Mouse (Mus musculus) right cerebral cortex, postnatal 4 days (tissue): ENCODE data around the gene Eaf2.
"Not testable (repeated sequence)": the region's sequence is repeated elsewhere in the genome, so short reads cannot be mapped to it uniquely, and the experiment has no call there.

Experiments used
- DNase-seq: peaks from one replicate; pipeline ENCODE4 v3.0.0-alpha.2; 2022

Eaf2 gene

DNA sequence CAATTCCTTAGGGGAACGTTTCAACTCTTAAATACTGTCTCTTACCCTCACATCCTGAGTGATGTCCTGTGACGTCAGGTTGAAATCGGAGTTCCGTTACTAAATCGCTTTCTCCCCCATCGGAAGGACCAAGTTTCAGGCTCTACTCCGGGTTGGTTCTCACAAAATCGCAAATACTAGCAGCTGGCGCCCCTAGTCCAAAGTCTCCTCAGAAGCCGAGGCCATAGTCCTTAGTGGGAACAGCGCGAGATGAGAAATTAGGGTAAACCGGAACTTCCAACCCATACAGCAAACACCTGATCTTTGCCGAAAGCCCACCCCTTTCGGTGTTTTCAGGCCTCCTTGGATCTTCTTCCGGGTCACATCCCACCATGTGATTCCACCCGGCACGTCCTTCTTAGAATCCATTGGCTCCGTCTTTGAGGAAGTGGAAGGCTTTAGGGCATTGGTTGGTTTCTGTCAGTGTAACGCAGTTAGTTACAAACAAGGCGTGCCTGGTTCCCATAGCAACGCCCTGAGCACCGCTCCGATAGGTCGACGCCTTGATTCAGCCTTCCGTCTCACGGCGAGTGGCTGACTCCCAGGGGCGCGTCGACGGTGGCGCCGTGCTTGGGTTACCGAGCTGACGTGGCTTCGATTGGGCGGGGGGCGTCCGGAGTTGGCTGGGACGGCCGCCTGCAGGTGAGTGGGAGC is at the start of gene Eaf2, which contains the start of gene Golgb1:
Eaf2 (minus strand) TSS at position 421 of the 693 bp plus-strand sequence.
Golgb1 (plus strand) TSS at position 558 of the 693 bp plus-strand sequence.
- peak; percentile 90 for DNase-seq

DNA sequence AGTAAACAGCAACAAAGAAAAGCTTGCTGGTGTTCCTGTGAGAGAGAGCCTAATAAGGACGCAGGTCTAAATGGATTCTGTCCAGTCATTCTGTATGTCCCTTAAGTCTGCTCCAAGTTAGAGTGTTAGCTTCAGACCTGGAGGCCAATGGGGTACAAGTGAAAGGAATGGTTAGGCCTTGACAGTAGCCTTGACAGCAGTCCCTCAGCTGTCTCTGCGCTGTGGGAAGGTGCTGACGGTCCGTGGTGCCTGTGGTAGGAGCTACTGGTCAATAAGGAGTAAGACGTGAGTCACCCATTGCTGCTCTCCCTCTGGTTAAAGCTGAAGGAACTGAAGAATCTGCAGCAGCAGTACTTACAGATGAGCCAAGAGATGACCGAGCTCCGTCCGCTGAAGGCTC is 49.5 kb upstream of the Eaf2 start:
- no peak for DNase-seq

DNA sequence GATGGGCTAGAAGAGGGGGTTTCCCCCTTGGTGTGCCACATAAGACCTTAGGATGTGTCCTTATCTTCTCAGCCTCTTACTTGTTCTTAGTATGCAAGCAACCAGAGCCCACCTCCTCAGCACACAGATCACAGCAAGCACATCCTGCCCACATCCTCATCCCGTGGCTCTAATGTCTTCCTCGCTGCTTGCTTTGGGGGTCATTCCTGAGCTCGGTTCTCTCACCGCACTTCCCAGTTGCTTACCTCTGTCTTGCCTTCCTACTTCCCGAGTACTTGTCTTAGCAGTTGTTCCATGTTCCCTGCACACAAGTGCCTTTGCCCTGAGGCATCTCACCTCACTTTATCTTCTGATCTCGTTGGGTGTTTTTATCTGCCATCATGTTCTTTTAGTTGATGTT is 47.2 kb upstream of the Eaf2 start:
- no peak for DNase-seq

DNA sequence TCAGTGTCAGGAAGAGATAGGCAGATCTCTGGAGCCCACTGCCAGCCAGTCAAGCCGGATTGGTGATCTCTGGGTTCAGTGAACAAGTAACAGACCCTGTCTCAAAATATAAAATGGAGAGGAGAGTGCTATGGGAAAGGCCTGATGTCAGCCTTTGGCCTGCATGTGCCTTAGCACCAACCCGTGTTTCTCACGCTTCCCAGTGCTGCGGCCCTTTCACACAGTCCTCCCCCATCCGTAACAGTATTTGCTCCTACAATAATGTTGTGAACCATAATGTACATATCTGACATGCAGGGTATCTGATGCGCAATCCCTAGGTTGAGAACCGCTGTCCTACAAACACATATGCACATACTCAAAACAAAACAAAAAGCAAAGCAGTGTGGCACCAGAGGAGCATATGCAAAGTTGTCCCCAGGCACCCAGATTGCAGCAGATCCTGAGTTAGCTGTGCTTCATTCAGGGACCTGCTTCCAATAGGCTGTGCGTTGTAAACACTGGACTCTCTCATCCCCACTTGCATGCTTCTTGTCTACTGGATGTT is 46.3 kb upstream of the Eaf2 start:
- DNase-seq = no peak

DNA sequence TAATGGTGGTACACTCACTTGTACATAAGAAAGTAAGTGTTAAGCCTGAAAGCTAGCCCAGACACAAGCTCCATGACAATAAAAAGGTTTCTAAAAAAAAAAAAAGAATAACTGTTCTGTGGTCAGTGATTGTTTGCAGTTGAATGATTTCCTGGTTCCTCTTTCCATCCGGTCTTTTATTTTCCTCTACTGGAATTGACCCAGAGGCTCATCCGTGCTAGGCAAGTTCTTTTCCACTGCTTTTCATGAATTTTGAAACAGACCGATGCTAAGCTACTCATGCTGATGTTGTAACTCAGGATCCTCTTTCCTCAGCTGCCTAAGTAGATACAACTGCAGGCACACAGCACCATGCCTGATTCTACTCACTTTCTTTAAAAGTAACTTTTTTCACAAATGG is 45.6 kb upstream of the Eaf2 start:
- DNase-seq = no peak

DNA sequence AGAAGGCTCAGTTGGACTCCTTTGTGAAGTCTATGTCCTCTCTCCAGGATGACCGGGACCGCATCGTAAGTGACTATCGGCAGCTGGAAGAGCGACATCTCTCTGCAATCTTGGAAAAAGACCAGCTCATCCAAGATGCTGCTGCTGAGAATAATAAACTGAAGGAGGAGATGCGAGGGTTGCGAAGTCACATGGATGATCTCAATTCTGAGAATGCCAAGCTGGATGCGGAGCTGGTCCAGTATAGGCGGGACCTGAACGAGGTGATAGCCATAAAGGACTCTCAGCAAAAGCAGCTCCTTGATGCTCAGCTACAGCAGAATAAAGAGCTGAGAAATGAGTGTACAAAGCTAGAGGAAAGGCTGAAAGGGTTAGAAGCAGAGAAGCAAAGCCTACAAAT is 43.7 kb upstream of the Eaf2 start:
- no peak for DNase-seq

DNA sequence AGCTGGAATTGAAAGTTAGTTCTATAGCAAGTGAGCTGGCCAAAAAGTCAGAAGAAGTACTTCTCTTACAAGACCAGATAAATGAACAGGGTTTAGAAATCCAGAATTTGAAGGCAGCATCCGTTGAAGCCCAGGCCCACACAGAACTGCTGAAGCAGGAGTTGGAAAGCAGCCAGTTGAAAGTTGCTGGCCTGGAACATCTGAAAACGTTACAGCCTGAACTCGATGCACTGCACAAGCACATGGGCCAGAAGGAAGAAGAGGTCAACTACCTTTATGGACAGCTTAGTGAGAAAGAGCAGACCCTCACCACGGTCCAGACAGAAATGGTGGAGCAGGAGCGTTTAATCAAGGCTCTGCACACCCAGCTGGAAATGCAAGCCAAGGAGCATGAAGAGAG is 39.4 kb upstream of the Eaf2 start:
- no peak for DNase-seq

DNA sequence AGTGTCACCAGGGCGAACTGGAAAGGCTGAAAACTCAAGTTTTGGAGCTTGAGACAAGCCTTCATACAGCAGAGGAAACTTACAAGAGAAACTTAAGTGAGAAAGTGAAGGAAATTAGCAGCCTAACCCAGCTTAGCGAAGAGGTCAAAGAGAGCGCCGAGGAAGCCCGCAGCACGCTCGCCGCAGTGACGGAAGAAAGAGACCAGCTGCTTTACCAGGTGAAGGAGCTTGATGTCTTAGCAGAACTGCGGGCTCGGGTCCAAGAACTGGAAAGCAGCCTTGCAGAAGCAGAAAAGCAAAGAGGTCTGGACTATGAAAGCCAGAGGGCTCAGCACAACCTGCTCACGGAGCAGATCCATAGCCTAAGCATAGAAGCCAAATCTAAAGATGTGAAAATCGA is 37.5 kb upstream of the Eaf2 start:
- DNase-seq = no peak

DNA sequence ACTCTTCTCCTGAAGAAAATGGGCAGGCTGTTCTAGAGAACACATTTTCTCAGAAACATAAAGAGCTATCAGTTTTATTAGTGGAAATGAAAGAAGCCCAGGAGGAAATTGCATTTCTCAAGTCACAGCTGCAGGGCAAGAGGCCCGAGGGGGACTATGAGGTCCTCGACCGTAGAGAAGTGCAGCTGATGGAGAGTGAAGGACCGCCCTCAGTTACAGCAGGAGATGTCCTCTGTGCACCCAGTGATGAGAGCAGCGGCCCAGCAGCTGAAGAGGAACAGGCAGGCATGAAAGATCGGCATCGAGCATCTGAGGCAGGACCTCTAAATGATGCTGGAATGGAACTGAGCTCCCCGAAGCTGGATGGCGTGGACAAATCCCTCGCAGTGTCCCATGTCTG is 37.1 kb upstream of the Eaf2 start:
- DNase-seq = no peak

DNA sequence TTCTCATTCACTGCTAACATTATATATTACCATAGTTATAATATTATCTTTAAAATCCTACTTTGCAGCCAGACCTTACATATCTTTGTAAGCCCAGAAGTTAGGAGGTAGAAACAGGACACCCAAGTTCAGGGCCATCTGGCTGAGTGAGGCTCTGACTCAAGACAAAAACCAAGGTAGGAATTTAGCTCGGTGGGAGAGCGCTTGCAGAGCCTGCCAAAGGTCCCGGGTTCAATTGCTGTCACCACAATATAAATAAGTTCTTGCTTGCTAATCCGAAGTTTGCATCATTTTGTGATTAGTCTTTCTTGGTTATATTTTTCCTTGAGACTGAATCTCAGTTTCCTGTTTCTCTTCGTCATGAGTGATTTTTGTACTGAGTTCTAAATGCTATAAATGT is 28.4 kb upstream of the Eaf2 start:
- no peak for DNase-seq

DNA sequence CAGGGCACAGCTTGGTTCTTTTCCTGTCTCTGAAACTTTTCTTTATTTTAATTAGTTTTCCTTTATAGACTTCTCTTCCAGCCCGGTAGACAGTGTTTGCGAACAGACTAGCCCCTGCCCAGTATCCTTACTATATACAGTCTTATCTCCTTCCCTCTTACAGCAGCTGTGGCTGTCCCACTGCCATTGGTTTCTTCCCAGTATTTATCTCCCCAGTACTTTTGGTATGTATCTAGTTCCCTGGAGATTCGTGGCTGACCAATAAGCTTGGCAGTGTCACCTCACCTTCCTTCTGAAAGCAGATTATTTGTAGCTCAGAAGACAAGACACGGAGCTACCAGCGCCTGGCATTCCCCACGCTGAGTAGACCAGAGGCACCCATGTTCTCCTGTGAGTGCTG is 21.9 kb upstream of the Eaf2 start:
- no peak for DNase-seq

DNA sequence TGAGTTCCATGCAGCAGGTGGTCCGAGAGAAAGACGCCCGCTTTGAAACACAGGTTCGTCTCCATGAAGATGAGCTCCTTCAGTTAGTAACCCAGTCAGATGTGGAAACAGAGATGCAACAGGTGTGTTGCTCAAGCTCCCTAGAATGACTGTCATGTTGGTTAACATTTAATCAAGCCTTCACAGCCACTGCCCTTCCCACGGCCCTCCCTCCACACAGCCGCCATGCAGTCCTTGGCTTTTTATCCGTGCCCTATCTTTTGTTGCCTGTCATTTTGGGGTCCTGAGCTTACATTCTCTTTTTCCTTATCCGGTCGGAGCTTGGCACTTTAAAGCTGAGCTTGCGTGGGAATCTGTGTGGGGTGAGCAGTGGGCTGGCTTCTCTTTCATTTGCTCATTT is 18.5 kb upstream of the Eaf2 start:
- no peak for DNase-seq

DNA sequence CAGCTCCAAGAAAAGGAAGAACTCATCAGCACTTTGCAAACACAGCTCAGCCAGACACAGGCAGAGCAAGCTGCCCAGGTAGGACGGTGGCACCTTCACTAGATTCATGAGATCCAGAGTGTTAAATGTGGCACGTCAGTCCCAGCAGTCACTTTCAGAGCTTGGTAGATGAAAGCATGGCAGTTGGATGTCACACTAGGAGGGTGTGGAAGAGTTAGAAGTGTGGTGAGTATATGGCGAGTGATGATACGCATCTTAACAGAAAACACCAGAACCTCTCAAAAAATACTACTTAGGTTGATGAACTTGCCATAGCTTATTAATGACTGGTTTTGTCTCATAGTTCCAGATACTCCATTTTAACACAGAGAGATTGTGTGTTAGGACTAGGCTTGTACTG is 16.6 kb upstream of the Eaf2 start:
- no peak for DNase-seq

DNA sequence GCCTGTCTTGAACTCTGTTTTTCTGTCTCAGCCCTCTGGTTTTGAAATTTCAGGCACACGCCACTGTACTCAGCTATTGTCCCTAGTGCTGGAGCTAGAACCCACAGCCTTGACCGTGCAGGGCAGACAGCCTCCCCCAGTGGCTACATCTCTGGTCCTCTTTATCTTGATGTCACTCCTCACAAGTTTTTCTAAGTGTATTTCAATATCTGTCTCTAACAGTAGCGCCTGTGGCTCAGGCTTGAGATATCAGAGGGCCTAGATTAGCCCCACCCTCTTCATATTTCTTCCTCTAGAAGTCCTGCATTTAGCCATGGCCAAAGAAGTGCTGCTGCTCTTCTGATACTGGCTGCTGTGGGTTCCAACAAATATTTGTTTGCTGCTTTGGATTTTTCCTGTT is 15.8 kb upstream of the Eaf2 start:
- DNase-seq = no peak

DNA sequence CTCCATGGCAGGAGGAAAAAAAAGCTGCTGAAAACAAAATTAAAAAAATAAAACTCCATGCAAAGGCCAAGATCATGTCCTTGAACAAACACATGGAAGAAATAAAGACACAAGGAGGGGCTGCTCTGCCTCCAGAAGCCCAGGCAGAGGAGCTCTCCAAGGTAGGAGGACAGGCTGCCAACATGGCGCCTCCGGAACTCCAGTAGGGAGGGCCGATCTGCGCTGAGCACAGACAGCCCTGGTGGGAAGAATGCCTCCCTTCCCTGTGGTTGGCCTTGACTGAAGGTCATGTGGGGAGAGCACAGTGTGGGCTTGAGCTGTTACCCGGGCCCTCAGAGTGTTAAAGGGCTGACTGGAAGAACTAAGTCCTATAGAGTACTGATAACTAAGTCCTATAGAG is 12.7 kb upstream of the Eaf2 start:
- no peak for DNase-seq

DNA sequence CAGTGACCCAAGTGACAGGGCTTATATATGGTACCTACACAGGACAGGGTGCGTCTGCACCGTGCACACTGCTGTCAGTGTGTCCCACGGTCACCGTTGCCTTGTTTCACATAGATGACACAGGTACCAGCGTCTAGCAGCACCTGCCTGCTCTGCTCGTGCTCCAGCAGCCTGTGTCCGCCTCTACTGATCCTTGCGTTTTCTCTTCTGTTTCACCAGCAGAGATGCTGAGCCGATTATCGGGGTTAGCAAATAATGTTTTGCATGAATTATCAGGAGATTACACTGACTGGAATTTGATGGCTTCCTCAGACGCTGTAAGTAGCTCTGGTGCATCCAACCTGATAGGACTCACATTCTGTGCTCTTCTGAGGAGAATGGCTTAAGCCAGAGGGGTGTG is 11.1 kb upstream of the Eaf2 start:
- no peak for DNase-seq

DNA sequence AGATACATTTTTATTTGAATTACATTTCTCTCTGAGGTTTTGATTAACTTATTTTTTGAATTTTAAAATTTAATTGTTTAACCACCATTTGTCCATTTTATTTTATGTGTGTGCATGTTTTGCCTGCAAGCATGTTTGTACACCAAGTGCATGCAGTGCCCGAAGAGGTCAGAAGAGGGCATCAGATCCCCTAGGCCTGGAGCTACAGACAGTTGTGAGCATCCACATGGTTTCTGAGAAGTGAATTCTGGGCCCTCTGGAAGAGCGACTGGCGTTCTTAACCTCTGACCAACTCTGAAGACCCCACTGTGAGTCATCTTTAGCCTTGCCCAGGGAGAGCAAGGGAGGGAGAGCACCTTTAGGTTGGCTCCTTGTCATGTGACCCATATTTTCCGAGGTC is 10.1 kb upstream of the Eaf2 start:
- DNase-seq = peak; percentile 45

DNA sequence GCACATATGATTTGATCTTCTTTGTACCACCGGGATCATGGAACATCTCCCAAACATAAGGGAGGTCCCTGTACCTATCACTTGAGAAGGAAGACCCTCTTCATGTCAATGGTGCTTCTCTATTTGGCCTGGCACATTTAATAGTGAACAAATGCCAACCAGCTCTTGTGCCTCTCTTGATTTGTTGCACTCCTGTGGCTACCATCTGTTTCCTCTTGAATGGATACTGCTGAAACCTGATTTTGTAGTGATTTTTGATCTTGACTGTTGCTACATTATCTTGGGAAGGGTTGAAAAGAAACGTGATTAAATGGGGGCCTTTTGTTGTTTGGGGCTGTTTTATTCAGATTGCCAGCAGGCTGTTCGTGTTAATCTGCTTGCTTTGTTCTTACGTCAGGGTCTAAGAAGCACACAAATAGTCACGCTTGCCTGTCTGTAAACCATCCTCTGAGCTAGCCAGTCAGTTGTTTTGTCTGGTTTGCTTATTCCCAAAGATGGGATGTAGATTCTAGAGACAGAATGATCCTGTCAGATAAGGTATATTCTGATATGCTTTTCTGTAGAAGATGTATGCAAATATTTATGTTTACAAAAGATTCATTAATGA is 8.0 kb upstream of the Eaf2 start:
- DNase-seq = no peak

DNA sequence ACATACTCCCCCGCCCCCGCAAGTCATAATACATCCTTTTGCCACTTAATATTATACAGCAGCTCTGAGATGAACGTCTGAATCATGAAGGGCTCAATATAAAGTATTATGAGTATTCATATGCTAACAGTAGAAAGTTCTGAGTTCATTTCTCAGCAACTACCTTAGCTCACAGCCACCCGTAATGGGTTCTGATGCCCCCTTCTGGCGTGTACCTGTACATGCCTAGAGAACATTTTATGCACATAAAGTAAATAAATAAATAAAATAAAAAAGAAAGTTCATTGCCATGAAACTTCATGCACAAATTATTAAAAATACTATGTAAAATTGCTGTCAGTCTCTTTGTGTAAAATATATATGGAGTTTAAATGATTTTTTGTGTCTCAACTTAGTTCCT is 2.5 kb upstream of the Eaf2 start:
- no peak for DNase-seq

DNA sequence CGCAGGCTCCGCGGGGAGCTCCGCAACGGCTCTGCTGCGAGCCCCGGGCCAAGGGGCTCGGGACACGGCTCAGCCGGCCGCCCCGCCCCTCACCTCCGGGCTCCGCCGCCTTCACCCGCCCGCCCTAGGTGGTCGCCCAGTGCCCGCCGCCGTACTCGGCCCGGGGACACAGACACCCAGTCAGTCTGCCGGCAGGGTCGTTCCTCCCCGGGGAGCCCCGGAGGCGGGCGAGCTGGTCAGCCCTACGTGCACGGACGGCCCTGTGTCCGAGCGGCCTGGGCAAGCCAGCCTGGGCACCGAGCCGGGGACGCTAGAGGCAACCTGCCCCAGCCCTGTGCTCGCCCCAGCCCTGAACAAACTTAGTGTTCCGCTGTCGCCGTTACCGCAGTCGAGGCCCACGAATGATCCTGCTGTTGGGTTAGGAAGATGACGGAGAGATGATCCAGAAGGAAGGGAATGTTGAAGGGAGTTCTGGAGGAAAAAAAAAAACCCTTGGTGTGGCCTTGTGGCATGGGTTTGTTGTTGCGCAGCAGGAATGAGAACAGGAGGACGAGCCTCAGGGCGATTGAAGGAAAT is 561 bp upstream of the Eaf2 start:
- DNase-seq = no peak

DNA sequence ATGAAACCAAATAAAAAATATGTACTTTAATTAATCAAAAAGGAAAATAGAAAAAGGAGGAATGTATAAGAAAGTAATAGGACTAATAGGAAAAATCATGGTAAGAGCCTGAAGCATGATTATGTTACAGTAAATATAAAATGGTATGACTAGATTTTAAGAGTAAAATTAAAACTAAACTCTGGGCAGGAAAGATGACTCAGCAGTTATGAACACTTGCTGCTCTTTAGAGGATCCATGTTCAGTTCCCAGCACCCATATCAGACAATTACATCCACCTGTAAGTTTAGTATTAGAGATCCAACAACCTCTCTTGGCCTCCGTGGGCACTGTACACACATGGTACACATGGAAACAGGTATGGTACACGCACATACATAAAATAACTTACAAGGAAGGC is 5.4 kb downstream of the Eaf2 start:
- DNase-seq = no peak

DNA sequence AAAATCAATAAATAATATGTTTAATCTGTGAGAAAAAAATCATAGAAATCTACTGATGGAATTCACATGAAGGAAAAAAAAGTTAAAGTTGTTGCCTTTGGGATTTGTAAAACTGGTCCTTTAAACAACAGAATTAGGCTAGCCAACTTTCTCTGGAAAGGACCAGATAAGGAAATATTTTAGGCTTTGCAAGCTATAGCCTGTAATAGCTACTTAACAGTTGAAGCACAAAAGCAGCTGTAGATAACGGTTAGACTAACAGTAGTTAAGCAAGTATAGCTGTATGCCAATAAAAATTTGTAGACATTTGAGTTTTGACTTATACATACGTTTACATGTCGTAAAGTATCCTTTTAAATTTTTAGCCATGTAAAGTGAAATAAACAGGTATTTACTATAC is 11.2 kb downstream of the Eaf2 start:
- DNase-seq = no peak

DNA sequence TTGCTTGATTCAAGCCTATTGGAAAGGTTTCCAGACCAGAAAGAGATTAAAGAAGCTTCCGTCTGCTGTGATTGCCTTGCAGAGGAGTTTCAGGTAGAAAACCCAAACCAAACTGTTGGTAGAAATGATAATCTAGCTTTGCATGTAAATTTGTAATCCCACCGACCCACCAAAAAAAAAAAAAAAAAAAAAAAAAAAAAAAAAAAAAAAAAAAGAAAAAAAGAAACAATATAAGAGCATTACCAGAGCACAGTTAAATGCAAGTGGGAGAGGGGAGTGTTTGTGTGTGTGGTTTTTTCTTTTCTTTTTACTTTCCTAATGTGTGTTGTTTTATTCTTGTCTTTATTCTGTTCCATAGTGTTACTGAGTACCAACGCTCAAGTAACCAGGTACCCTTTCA is 23.6 kb downstream of the Eaf2 start:
- no peak for DNase-seq

DNA sequence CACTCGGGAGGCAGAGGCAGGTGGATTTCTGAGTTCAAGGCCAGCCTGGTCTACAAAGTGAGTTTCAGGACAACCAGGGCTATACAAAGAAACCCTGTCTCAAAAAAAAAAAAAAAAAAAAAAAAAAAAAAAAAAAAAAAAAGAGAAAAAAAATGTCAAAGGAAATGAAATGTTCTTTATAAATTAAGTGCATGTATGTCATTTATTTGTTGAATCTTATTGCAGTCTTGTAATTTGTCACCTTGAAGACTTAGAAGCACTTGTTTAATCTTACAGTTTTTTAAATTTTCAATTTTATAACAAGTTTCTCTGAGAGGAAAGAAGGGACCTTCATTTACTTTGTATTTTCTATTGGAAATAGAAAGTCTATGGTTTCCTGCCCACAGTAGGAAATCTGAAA is 27.9 kb downstream of the Eaf2 start:
- DNase-seq = not testable (repeated sequence)

DNA sequence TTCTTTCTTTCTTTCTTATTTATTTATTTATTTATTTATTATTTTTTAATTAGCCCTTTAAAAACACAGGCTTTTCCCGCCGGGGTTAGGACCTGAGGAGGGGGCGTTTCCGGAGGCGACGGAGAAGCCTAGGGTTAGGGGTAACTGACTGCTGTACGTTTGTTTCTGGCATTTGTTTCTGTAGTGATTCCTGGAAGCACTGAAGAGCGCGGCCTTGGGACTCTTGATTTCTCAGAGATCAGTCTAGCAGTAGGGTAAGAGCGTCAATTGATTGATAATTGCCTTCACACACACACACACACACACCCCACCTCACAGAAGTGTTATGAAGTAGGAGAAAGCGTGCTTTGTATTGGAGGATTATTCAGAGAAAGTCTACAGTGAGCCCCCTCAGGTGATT is 46.0 kb downstream of the Eaf2 start:
- DNase-seq = no peak
